Mouse (Mus musculus) NIH3T3 (cell line): ENCODE data around the gene Tpsb2.

Experiments
- DNase-seq: peaks from one replicate; pipeline ENCODE4 v3.0.0-alpha.2; 2012; ENCODE audit warnings: low read depth

The Tpsb2 gene

GRCm38 (mm10) chr17:25407352-25407751 lies 41.2 kb downstream of the Tpsb2 start:
- no peak for DNase-seq

- no peak for DNase-seq
Measured at GRCm38 (mm10) chr17:25408302-25408999, 42.3 kb downstream of the Tpsb2 start.

GRCm38 (mm10) chr17:25409621-25410020 lies 43.5 kb downstream of the Tpsb2 start:
- DNase-seq, result no peak

GRCm38 (mm10) chr17:25410180-25410579 lies 44.1 kb downstream of the Tpsb2 start:
- no peak for DNase-seq

GRCm38 (mm10) chr17:25410786-25411185 lies 44.7 kb downstream of the Tpsb2 start:
- peak; percentile 20 for DNase-seq

- no peak for DNase-seq
Measured at GRCm38 (mm10) chr17:25411251-25411650, 45.1 kb downstream of the Tpsb2 start.

- no peak for DNase-seq
Measured at GRCm38 (mm10) chr17:25414209-25414608, 48.1 kb downstream of the Tpsb2 start.

- DNase-seq, result no peak
Measured at GRCm38 (mm10) chr17:25414917-25415316, 48.8 kb downstream of the Tpsb2 start.

- DNase-seq, result no peak
Measured at GRCm38 (mm10) chr17:25415421-25415913, 49.4 kb downstream of the Tpsb2 start.

GRCm38 (mm10) chr17:25416219-25416618 lies 50.1 kb downstream of the Tpsb2 start:
- DNase-seq, result no peak

- DNase-seq, result no peak
Measured at GRCm38 (mm10) chr17:25417990-25418389, 51.9 kb downstream of the Tpsb2 start.
